ENCODE assay signal across 8 mouse cellular contexts in the genomic region with DNA sequence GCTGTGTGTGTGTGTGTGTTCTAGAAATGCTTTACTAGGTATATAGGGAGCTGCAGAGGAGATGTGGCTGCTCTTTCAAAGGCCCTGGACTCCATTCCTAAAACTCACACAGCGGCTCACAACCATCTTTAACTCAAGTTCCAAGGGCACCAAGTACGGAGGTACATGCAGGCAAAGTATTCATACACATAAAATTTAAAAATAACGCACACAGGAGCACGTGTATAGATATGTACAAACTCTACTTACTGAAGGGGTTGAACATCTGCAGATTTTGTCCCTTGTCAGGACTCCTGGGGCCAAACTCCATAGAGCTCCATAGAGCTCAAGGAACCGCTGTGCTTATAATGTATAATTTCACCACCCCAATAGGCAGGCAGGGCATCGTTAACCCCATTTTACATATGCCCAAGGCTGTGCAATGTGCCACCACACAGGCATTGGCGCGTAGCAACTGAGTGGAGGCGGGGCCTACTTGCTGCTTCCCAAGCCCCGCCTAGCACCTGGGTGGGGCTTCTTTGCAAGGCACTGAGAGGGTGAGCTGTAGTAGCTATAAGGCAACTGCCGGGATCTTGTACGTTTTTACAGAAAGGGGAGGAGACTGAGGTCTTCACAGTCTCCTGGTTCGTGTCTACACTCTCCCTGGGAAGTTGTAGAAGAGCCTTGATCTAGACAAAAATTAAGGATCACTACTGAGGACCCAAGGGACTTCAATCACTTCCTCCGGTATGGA.
DNase-seq lines count a peak whose midpoint lies in the region; ATAC-seq lines count a peak whose summit lies in the region.

No protein-coding gene starts in this region.

- H3K36me3 ChIP-seq in limb, embryonic 12.5 days = no peaks in the 10 kb centered on the region
- H3K36me3 ChIP-seq in midbrain, embryonic 16.5 days (ENCODE audit: control insufficient read depth, insufficient read depth, low read length) = no peaks in the 10 kb centered on the region

- whole genome bisulfite sequencing in limb, embryonic 12.5 days = 28% methylated on average over 14 of the region's 14 CpGs
- 32% methylated on average over 14 of the region's 14 CpGs for WGBS in midbrain, embryonic 16.5 days

- no peaks in the 10 kb centered on the region for H3K27me3 ChIP-seq in limb, embryonic 12.5 days
- no peaks in the 10 kb centered on the region for H3K27me3 ChIP-seq in midbrain, embryonic 16.5 days (ENCODE audit: control insufficient read depth, insufficient read depth, low read depth, low read length)

- peak overlapping the region; percentile 6; the same call in 1 of the 2 replicates for H3K4me2 ChIP-seq in limb, embryonic 12.5 days
- no peak overlapping the region for H3K4me2 ChIP-seq in midbrain, embryonic 16.5 days (ENCODE audit: low read length)

- no peak overlapping the region for H3K9ac ChIP-seq in limb, embryonic 12.5 days (replicated peaks)
- H3K9ac ChIP-seq in midbrain, embryonic 16.5 days (ENCODE audit: low read depth, low read length) = no peak overlapping the region

- H3K27ac ChIP-seq in limb, embryonic 12.5 days = peak overlapping the region; percentile 88
- H3K27ac ChIP-seq in midbrain, embryonic 16.5 days (ENCODE audit: low read length) = no peak overlapping the region

- peaks cover 53% of the 10 kb centered on the region for H3K4me1 ChIP-seq in limb, embryonic 12.5 days (replicated peaks)
- H3K4me1 ChIP-seq in midbrain, embryonic 16.5 days (ENCODE audit: control insufficient read depth, insufficient read depth, low read length) = peaks cover 15% of the 10 kb centered on the region

- H3K4me3 ChIP-seq in limb, embryonic 12.5 days (replicated peaks) = no peak overlapping the region
- no peak overlapping the region for H3K4me3 ChIP-seq in midbrain, embryonic 16.5 days (ENCODE audit: low read depth, low read length)

- no peak for ATAC-seq in limb, embryonic 12.5 days (ENCODE audit: insufficient number of reproducible peaks, insufficient read depth, low FRiP score, low TSS enrichment, low read depth)
- ATAC-seq in midbrain, embryonic 16.5 days = peak; percentile 12; the same call in 1 of the 2 replicates

- H3K9me3 ChIP-seq in limb, embryonic 12.5 days = no peaks in the 10 kb centered on the region
- no peaks in the 10 kb centered on the region for H3K9me3 ChIP-seq in midbrain, embryonic 16.5 days (replicated peaks; ENCODE audit: control insufficient read depth, low read length, poor library complexity, severe bottlenecking)

- DNase-seq in cerebellum, adult 9-11 months = peak; percentile 44
- no peak for DNase-seq in cerebellum, adult 9-10 months
- peak; percentile 60 for DNase-seq in 3134 (ENCODE audit: extremely low read depth, insufficient read length, low spot score)
- peak; percentile 65 for DNase-seq in embryo, embryonic 9.5 days (ENCODE audit: extremely low spot score)
- DNase-seq in left cerebral cortex, adult 11 months (ENCODE audit: low spot score) = no peak
- no peak for DNase-seq in left cerebral cortex, adult 9 months (ENCODE audit: low spot score in 2 of 2)

Comparison
In these comparisons a context has a peak if more than half of its experiments do, and no peak if none do; other contexts are left out.
1. DNase-seq: peak in cerebellum, adult 9-11 months (single experiment), 3134 (single experiment) and embryo, embryonic 9.5 days (single experiment); none in cerebellum, adult 9-10 months (single experiment), left cerebral cortex, adult 11 months (single experiment) and left cerebral cortex, adult 9 months (0 of 2).